Mouse (Mus musculus) neutrophil, adult 5-6 weeks (primary cell): ENCODE results near the gene Pan2. TPM values are rescaled to one million over a fixed set of nuclear protein-coding genes. Genes with fewer than 3 reads are reported as not detected.

ENCODE experiments used
- ATAC-seq: fragments of 151-379, 151-347 bp; 2 replicates; pipeline ENCODE4 v1.8.0; 2017; ENCODE audit warnings: mild to moderate bottlenecking, moderate TSS enrichment; ENCODE audit not compliant: insufficient number of reproducible peaks, poor library complexity, low FRiP score, severe bottlenecking; ENCODE audit errors: extremely low read depth
- total RNA-seq: library from RNA; stranded (forward); fragments of 200-1000 nt; gene quantifications from 2 replicates; pipeline ENCODE4 v1.2.3, GENCODE M21; 2017

Gene Pan2
- total RNA-seq, 1 experiment from 2014 or later, result 30.0 TPM

GRCm38 (mm10) chr10:128368402-128369217 is 65.5 kb downstream of the Pan2 start, which contains the start of gene Coq10a:
Gene Coq10a (minus strand): TSS chr10:128368997.
- peak; percentile 88 for ATAC-seq

GRCm38 (mm10) chr10:128369218-128369543 is 66.0 kb downstream of the Pan2 start:
- no peak for ATAC-seq

GRCm38 (mm10) chr10:128369599-128369998 is 66.5 kb downstream of the Pan2 start:
- no peak for ATAC-seq

GRCm38 (mm10) chr10:128370021-128370420 is 66.9 kb downstream of the Pan2 start:
- no peak for ATAC-seq

- no peak for ATAC-seq
Observed at GRCm38 (mm10) chr10:128370601-128371000, 67.5 kb downstream of the Pan2 start.

Other genes with a start within 250 kb of the Pan2 start
- gene Ptges3, start 244.4 kb upstream of the Pan2 start, total RNA-seq, result 103 and 105 TPM in 2 replicates
- 512 and 588 TPM in 2 replicates for gene Atp5b, start 220.1 kb upstream of the Pan2 start, total RNA-seq
- gene Baz2a, start 211.8 kb upstream of the Pan2 start, total RNA-seq, result 70.1 and 75.0 TPM in 2 replicates
- gene Rbms2, start 123.0 kb upstream of the Pan2 start, total RNA-seq, result 8.3 and 12.5 TPM in 2 replicates
- not detected in 2 replicates for gene Gls2, start 108.9 kb upstream of the Pan2 start, total RNA-seq
- gene Spryd4, start 91.5 kb upstream of the Pan2 start, total RNA-seq, result 4.4 TPM in 2 replicates
- 0.49 TPM in 1 of 2 replicates, not detected in the other for gene Mip, start 77.5 kb upstream of the Pan2 start, total RNA-seq
- gene Timeless, start 71.3 kb upstream of the Pan2 start, total RNA-seq, result 13.6 and 17.5 TPM in 2 replicates
- 0.23 TPM in 1 of 2 replicates, not detected in the other for gene Apon, start 49.2 kb upstream of the Pan2 start, total RNA-seq
- gene Apof, start 34.7 kb upstream of the Pan2 start, total RNA-seq, result 2.2 TPM in 1 of 2 replicates, not detected in the other
- gene Stat2, start 32.8 kb upstream of the Pan2 start, total RNA-seq, result 65.7 and 74.1 TPM in 2 replicates
- gene Il23a, start 4.6 kb upstream of the Pan2 start, total RNA-seq, result not detected in 2 replicates
- 23.6 and 30.7 TPM in 2 replicates for gene Cnpy2, start 19.1 kb downstream of the Pan2 start, total RNA-seq
- gene Cs, start 34.4 kb downstream of the Pan2 start, total RNA-seq, result 82.9 and 84.7 TPM in 2 replicates
- gene Coq10a, start 65.7 kb downstream of the Pan2 start, total RNA-seq, result 23.1 and 23.6 TPM in 2 replicates
- 16.0 and 16.8 TPM in 2 replicates for gene Ankrd52, start 73.8 kb downstream of the Pan2 start, total RNA-seq
- gene Slc39a5, start 97.9 kb downstream of the Pan2 start, total RNA-seq, result not detected in 2 replicates
- 43.4 and 46.3 TPM in 2 replicates for gene Nabp2, start 108.2 kb downstream of the Pan2 start, total RNA-seq
- gene Rnf41, start 108.3 kb downstream of the Pan2 start, total RNA-seq, result 53.8 and 59.5 TPM in 2 replicates
- gene Smarcc2, start 155.9 kb downstream of the Pan2 start, total RNA-seq, result 117 and 119 TPM in 2 replicates
- gene Myl6, start 190.8 kb downstream of the Pan2 start, total RNA-seq, result 1,334 and 1,420 TPM in 2 replicates
- gene Myl6b, start 195.3 kb downstream of the Pan2 start, total RNA-seq, result 0.58 and 2.0 TPM in 2 replicates
- 158 and 160 TPM in 2 replicates for gene Esyt1, start 222.5 kb downstream of the Pan2 start, total RNA-seq
- gene Zc3h10, start 244.4 kb downstream of the Pan2 start, total RNA-seq, result 36.2 and 37.9 TPM in 2 replicates
- gene Rpl41, start 246.0 kb downstream of the Pan2 start, total RNA-seq, result 1,707 and 2,029 TPM in 2 replicates